Comparison of ENCODE assay signal across 16 mouse cellular contexts in genomic region chr15:78633413-78633812, GRCm38 (mm10). TPM values are rescaled to one million over a fixed set of nuclear protein-coding genes. Genes with fewer than 3 reads are reported as not detected.
A peak's percentile ranks its signal among the peaks of the same experiment; 100 is the strongest.
DNase-seq lines count a peak whose midpoint lies in the region; ATAC-seq lines count a peak whose summit lies in the region.
"Had no signal": no experiment of that assay in that cellular context is flagged by ENCODE, and none has a peak within 500 bp of the region (broad histone marks: within the 10 kb centered on the region; RNA-seq: fewer than 3 reads in every experiment).

No protein-coding gene starts in this region.

- H3K27me3 ChIP-seq in embryonic facial prominence, embryonic 10.5 days (replicated peaks; ENCODE audit: low read depth, poor library complexity, severe bottlenecking), result peaks cover 26% of the 10 kb centered on the region
- H3K27me3 ChIP-seq in forebrain, embryonic 13.5 days, result no peaks in the 10 kb centered on the region
- H3K27me3 ChIP-seq in hindbrain, embryonic 16.5 days (replicated peaks; ENCODE audit: control insufficient read depth, insufficient read depth, low read length), result no peaks in the 10 kb centered on the region
- no peaks in the 10 kb centered on the region for H3K27me3 ChIP-seq in midbrain, embryonic 16.5 days (ENCODE audit: control insufficient read depth, insufficient read depth, low read depth, low read length)
- H3K27me3 ChIP-seq: stomach, embryonic 15.5 days had no signal

- no peaks in the 10 kb centered on the region for H3K36me3 ChIP-seq in embryonic facial prominence, embryonic 10.5 days (replicated peaks)
- no peaks in the 10 kb centered on the region for H3K36me3 ChIP-seq in forebrain, embryonic 13.5 days (ENCODE audit: poor library complexity, severe bottlenecking)
- no peaks in the 10 kb centered on the region for H3K36me3 ChIP-seq in hindbrain, embryonic 16.5 days (ENCODE audit: control insufficient read depth, insufficient read depth, low read length)
- no peaks in the 10 kb centered on the region for H3K36me3 ChIP-seq in midbrain, embryonic 16.5 days (ENCODE audit: control insufficient read depth, insufficient read depth, low read length)
- H3K36me3 ChIP-seq: embryonic facial prominence, embryonic 12.5 days; stomach, embryonic 15.5 days had no signal

- no peaks in the 10 kb centered on the region for H3K9me3 ChIP-seq in embryonic facial prominence, embryonic 10.5 days
- H3K9me3 ChIP-seq in forebrain, embryonic 13.5 days (replicated peaks), result no peaks in the 10 kb centered on the region
- H3K9me3 ChIP-seq in hindbrain, embryonic 16.5 days (ENCODE audit: control insufficient read depth, low read length), result no peaks in the 10 kb centered on the region
- no peaks in the 10 kb centered on the region for H3K9me3 ChIP-seq in midbrain, embryonic 16.5 days (replicated peaks; ENCODE audit: control insufficient read depth, low read length, poor library complexity, severe bottlenecking)
- H3K9me3 ChIP-seq: embryonic facial prominence, embryonic 12.5 days; stomach, embryonic 15.5 days had no signal

- H3K27ac ChIP-seq in embryonic facial prominence, embryonic 10.5 days (replicated peaks), result peak overlapping the region; percentile 8; the same call in 1 of the 2 replicates
- H3K27ac ChIP-seq in forebrain, embryonic 13.5 days, result peak overlapping the region; percentile 71
- peak overlapping the region; percentile 54; the same call in 1 of the 2 replicates for H3K27ac ChIP-seq in hindbrain, embryonic 16.5 days (ENCODE audit: low read depth, low read length)
- H3K27ac ChIP-seq in midbrain, embryonic 16.5 days (ENCODE audit: low read length), result peak overlapping the region; percentile 52; the same call in 1 of the 2 replicates
- H3K27ac ChIP-seq: embryonic facial prominence, embryonic 12.5 days; kidney, postnatal 0 days; stomach, embryonic 15.5 days had no signal

- 0 out of 2 replicates have a peak overlapping the region, but pooled peaks have one; percentile 5 for H3K9ac ChIP-seq in forebrain, embryonic 13.5 days
- 0 out of 2 replicates have a peak overlapping the region, but pooled peaks have one; percentile 3 for H3K9ac ChIP-seq in hindbrain, embryonic 16.5 days (ENCODE audit: low read depth, low read length)
- H3K9ac ChIP-seq in midbrain, embryonic 16.5 days (ENCODE audit: low read depth, low read length), result peak overlapping the region; percentile 8; the same call in 1 of the 2 replicates
- H3K9ac ChIP-seq: embryonic facial prominence, embryonic 12.5 days; lung, embryonic 14.5 days; stomach, embryonic 15.5 days had no signal

- DNase-seq in embryonic facial prominence, embryonic 10.5 days (ENCODE audit: low spot score), result no peak
- no peak for DNase-seq in kidney, adult 18-20 months
- no peak for DNase-seq in layer of hippocampus, postnatal 36 days
- no peak for DNase-seq in thymus, postnatal 10 days (ENCODE audit: low spot score in 2 of 2)
- DNase-seq: adrenal gland, postnatal 14 days; cerebellum, adult 9-10 months; heart, adult 18-20 months; lung, embryonic 14.5 days had no signal

- no peak for ATAC-seq in forebrain, embryonic 13.5 days
- ATAC-seq in hindbrain, embryonic 16.5 days, result no peak
- ATAC-seq in midbrain, embryonic 16.5 days, result no peak
- ATAC-seq: CD4-positive, CD25-positive, alpha-beta regulatory T cell, adult 4 months had no signal

- no peak overlapping the region for H3K4me3 ChIP-seq in embryonic facial prominence, embryonic 10.5 days
- H3K4me3 ChIP-seq in forebrain, embryonic 13.5 days, result no peak overlapping the region
- no peak overlapping the region for H3K4me3 ChIP-seq in hindbrain, embryonic 16.5 days (ENCODE audit: low read length)
- no peak overlapping the region for H3K4me3 ChIP-seq in midbrain, embryonic 16.5 days (ENCODE audit: low read depth, low read length)
- H3K4me3 ChIP-seq: embryonic facial prominence, embryonic 12.5 days; stomach, embryonic 15.5 days had no signal

- no peak overlapping the region for H3K4me2 ChIP-seq in forebrain, embryonic 13.5 days
- no peak overlapping the region for H3K4me2 ChIP-seq in hindbrain, embryonic 16.5 days (ENCODE audit: low read length)
- no peak overlapping the region for H3K4me2 ChIP-seq in midbrain, embryonic 16.5 days (ENCODE audit: low read length)
- H3K4me2 ChIP-seq: embryonic facial prominence, embryonic 12.5 days; liver, embryonic 11.5 days; lung, embryonic 14.5 days; stomach, embryonic 15.5 days had no signal

- 70% methylated on average over 5 of the region's 5 CpGs for WGBS in embryonic facial prominence, embryonic 10.5 days
- WGBS in forebrain, embryonic 13.5 days, result 43% methylated on average over 5 of the region's 5 CpGs
- WGBS in hindbrain, embryonic 16.5 days, result 21% methylated on average over 5 of the region's 5 CpGs
- WGBS in midbrain, embryonic 16.5 days, result 22% methylated on average over 5 of the region's 5 CpGs

- H3K4me1 ChIP-seq in embryonic facial prominence, embryonic 10.5 days, result peaks cover 62% of the 10 kb centered on the region
- H3K4me1 ChIP-seq in forebrain, embryonic 13.5 days, result peaks cover 79% of the 10 kb centered on the region
- peaks cover 23% of the 10 kb centered on the region for H3K4me1 ChIP-seq in hindbrain, embryonic 16.5 days (ENCODE audit: control insufficient read depth, insufficient read depth, low read depth, low read length)
- peaks cover 22% of the 10 kb centered on the region for H3K4me1 ChIP-seq in midbrain, embryonic 16.5 days (ENCODE audit: control insufficient read depth, insufficient read depth, low read length)

RNA-seq across cellular contexts. Expression of gene Cyth4, which starts 36.6 kb away (rescaled TPM):
- polyA plus RNA-seq in embryonic facial prominence, embryonic 10.5 days (2016; fragmentation: Nextera tagmentation; extraction: Ambion mirVana), result 3.8 and 5.8 TPM in 2 replicates
- 3.1 and 3.4 TPM in 2 replicates for polyA plus RNA-seq in forebrain, embryonic 13.5 days (2015; fragmentation: Nextera tagmentation; extraction: Ambion mirVana)
- polyA plus RNA-seq in hindbrain, embryonic 16.5 days (2015; fragmentation: Nextera tagmentation; extraction: Ambion mirVana), result 6.2 and 6.4 TPM in 2 replicates
- 5.0 and 5.3 TPM in 2 replicates for polyA plus RNA-seq in midbrain, embryonic 16.5 days (2015; fragmentation: Nextera tagmentation; extraction: Ambion mirVana)
- 10 to 100 TPM; 22.2 to 23.7 TPM for total RNA-seq in layer of hippocampus, postnatal 36 days (2021)

Comparison
In these comparisons a context has a peak if more than half of its experiments do, and no peak if none do; other contexts are left out.
1. H3K27ac ChIP-seq: peak in every context shown above with its lines; median percentile 71 in forebrain, embryonic 13.5 days; 54 in hindbrain, embryonic 16.5 days; 52 in midbrain, embryonic 16.5 days; 8 in embryonic facial prominence, embryonic 10.5 days.